Mouse (Mus musculus): ENCODE measurements around the gene Vegfd. TPM values are rescaled to one million over a fixed set of nuclear protein-coding genes. Genes with fewer than 3 reads are reported as not detected.

Gene Vegfd
- polyA plus RNA-seq, 1 experiment from 2014 or later, result 4.5 TPM

DNA sequence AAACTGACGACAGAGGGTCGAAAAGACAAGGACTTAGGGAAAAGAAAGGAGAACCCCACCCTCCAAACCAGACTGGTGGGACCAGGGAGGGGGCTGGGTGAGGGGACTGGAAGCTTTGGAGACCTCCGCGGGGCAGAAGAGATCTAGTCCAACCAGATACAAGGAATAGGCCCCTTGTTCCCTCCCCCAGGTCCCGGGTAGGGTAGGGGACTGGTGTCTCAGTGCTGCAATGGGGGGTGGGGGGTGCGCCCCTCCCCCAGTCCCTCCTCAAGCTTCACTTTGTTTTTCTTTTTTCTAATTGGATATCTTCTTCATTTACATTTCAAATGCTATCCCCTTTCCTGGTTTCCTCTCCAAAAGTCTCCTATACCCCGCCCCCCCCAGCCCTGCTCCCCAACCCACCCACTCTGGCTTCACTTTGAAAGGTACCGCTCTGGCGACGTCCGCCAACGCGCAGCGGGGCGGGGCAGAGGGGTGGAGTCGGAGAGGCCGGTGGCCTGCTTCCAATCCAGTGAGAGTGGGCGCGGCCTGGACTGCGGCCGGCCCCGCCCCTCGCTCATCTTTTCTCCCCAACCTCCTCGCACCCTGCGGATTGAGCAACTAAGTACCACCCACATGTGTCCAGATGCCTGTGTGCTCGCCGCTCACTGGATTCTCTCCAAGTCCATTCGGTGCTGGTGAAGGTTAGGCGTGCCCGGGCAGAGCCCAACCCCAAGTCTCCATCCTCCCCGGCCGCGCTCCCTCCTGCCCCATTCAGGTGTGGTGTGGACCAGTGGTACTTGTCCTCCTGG, 8.6 kb downstream of the Vegfd start:
- peak overlapping the region; percentile 35 for H3K4me3 ChIP-seq (replicated peaks)
- peaks cover 11% of the 10 kb centered on the region; the same call in 1 of the 2 replicates for H3K27me3 ChIP-seq

DNA sequence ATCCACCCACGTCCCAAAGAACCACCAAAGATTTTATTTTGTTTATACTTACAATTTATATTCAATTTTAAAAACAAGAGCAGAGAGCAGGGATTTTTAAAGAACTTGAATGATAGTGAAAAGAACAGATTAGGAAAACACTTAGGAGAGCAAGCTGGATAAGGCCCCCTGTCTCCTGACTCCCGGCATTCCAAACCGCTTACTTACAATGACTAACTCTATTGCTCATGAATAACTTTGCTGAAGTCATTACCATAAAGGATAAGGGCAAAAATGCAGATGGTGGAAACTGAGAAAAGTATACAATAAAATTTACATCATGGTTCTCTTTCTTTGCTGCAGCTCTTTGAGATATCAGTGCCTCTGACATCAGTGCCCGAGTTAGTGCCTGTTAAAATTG, 20.9 kb downstream of the Vegfd start:
- Histone ChIP-seq H3K4me3 (replicated peaks) (no peak overlapping the region), H3K27ac (no peak overlapping the region), H3K9me3 (no peaks in the 10 kb centered on the region), H3K36me3 (no peaks in the 10 kb centered on the region), H3K9ac (replicated peaks) (no peak overlapping the region), H3K4me1 (replicated peaks) (no peaks in the 10 kb centered on the region), H3K4me2 (no peak overlapping the region), H3K27me3 (peaks cover 6% of the 10 kb centered on the region; the same call in 1 of the 2 replicates)
- WGBS, result 81% methylated on average over 4 of the region's 4 CpGs
- no peak for ATAC-seq (ENCODE audit: insufficient number of reproducible peaks, insufficient read depth, low FRiP score, low TSS enrichment, low read depth)

More for the DNA sequence above, 8.6 kb downstream of the Vegfd start:
- peak; percentile 97 for ATAC-seq (ENCODE audit: insufficient number of reproducible peaks, insufficient read depth, low FRiP score, low TSS enrichment, low read depth)
- Histone ChIP-seq H3K9ac (replicated peaks) (no peak overlapping the region), H3K9me3 (no peaks in the 10 kb centered on the region), H3K27ac (no peak overlapping the region), H3K4me1 (replicated peaks) (no peaks in the 10 kb centered on the region), H3K4me2 (peak overlapping the region; percentile 59), H3K36me3 (no peaks in the 10 kb centered on the region)
- 23% methylated on average over 33 of the region's 33 CpGs for WGBS

DNA sequence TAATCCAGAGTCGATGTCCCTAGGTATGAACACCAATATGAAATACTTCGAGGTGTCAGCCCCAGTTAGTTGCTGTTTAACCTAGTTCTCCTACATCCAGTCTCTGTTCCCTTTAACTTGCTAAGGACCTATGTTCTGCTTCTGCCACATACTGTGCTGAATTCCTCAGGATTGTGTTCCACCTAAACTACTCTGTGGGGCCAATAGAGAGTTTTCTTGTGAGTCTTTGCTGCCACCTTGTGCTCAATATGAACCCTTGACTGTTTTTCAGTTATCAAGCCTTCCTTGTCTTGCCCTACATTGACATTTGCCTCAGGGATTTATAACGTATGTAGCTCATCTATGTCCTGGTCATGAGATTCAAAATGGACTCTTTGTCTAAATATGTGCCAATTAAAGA, 25.3 kb downstream of the Vegfd start:
- ATAC-seq (ENCODE audit: insufficient number of reproducible peaks, insufficient read depth, low FRiP score, low TSS enrichment, low read depth), result 0 out of 2 replicates have a peak, but pooled peaks have one; percentile 56

DNA sequence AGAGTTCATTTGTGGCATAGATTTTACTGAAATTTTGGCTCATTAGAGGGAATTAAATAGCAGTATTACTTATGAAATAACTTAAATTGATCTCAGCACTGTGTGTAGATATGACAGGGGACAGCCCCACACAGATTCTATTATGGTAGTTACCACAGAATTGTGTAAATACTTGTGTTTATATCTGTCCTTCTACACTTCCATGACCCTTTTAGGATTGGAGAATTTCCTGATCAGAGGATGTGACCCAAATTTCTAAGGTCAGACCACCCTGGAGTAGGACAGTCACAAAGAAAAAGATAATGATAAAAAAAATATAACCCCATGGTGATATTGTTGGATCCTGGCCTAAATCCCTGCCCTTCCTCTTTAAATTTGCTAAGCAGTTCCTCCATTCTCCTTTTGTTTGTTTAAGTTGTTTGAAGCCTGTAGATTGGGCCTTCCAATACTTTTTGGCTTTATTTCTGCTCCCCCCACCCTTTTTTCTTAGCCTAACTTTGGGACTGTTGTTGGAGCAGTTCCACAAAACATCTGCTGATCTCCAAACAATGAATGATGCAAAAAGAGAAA, 32.0 kb downstream of the Vegfd start:
- H3K9me3 ChIP-seq, result no peaks in the 10 kb centered on the region
- no peak for ATAC-seq (ENCODE audit: insufficient number of reproducible peaks, insufficient read depth, low FRiP score, low TSS enrichment, low read depth)
- no peak overlapping the region for H3K9ac ChIP-seq (replicated peaks)
- H3K4me2 ChIP-seq, result no peak overlapping the region
- no peak overlapping the region for H3K4me3 ChIP-seq (replicated peaks)
- peaks cover 15% of the 10 kb centered on the region for H3K27me3 ChIP-seq
- no peaks in the 10 kb centered on the region for H3K36me3 ChIP-seq
- H3K4me1 ChIP-seq (replicated peaks), result no peaks in the 10 kb centered on the region
- H3K27ac ChIP-seq, result no peak overlapping the region

More for the DNA sequence above, 25.3 kb downstream of the Vegfd start:
- no peak overlapping the region for H3K27ac ChIP-seq
- 63% methylated on average over 3 of the region's 3 CpGs for WGBS
- H3K9me3 ChIP-seq, result no peaks in the 10 kb centered on the region
- H3K36me3 ChIP-seq, result no peaks in the 10 kb centered on the region
- no peak overlapping the region for H3K4me2 ChIP-seq
- no peak overlapping the region for H3K9ac ChIP-seq (replicated peaks)
- no peak overlapping the region for H3K4me3 ChIP-seq (replicated peaks)
- peaks cover 3% of the 10 kb centered on the region; the same call in 1 of the 2 replicates for H3K27me3 ChIP-seq
- H3K4me1 ChIP-seq (replicated peaks), result no peaks in the 10 kb centered on the region

DNA sequence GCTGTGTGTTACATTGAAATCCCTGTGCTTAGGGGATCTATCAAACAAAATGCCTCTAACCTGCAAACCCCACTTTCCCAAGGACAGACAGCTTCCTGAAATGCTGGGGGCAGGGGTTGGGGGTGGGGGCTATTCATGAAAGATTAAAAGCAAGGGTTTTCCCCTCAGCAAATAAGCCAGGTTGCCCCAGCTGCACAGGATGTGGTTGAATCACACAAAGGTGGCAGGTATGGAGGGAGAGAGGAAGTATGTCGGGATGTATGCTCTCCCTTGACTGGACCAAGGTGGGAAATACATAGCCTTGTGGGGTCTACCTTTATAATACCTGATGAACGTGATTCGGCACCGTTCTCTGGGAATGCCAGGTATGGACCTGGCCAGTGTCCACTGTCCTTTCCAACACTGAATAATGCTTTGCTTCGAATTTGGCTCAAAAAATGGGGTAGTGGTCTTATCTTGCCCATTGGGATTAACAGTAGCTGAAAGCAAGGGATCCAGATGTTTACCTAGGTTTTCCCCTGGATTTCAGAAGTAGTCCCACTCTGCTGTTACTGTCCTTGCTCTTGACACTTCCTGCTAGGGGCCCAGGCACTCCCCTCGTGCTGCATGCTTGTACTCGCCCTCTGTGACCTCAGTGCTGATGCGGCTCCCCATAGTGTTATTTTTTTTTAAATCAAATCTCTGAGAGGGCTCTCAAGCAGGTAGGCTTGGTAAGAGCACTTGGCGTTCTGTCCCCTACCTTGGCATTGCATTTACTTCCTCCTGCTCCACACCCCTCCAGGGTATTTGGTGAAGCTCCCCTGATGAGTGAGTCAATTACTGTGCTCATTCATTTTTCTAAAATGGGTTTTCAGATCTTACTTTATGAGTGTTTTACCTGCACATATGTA, 33.2 kb downstream of the Vegfd start:
- no peak for ATAC-seq (ENCODE audit: insufficient number of reproducible peaks, insufficient read depth, low FRiP score, low TSS enrichment, low read depth)
- Histone ChIP-seq H3K4me3 (replicated peaks) (no peak overlapping the region), H3K27me3 (peaks cover 15% of the 10 kb centered on the region), H3K36me3 (no peaks in the 10 kb centered on the region), H3K27ac (no peak overlapping the region), H3K4me2 (no peak overlapping the region), H3K9me3 (no peaks in the 10 kb centered on the region), H3K4me1 (replicated peaks) (no peaks in the 10 kb centered on the region), H3K9ac (replicated peaks) (no peak overlapping the region)
- WGBS, result 76% methylated on average over 9 of the region's 9 CpGs

DNA sequence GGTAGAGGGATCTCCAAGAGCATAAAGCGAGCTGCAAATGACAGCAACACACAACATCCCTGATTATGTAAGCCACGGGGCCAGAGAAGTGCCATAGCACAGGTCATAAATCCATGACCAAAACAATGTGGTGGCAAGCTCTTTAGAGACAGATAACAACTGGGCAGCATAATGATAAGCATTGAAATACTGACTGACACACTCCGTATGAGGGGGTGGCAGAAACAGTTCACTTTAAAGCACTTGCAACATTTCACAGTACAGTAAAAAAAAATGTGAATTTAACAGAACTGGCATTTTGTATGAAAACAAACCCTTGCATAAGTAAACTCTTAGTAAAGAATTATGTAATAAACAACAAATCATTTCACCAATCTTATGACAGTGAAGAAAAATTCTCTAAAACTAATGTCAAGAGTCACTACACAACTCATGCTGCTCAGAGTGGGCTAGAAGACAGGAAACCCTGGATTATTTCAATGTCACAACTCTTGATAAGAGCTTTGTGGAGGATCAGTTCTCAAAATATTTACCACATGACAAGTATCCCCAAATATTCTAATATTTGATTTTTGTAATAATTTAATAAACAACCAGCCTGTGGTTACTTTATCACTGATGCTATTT, 35.2 kb downstream of the Vegfd start:
- Histone ChIP-seq H3K4me3 (replicated peaks) (no peak overlapping the region), H3K9ac (replicated peaks) (no peak overlapping the region), H3K36me3 (no peaks in the 10 kb centered on the region), H3K27ac (no peak overlapping the region), H3K9me3 (no peaks in the 10 kb centered on the region), H3K4me2 (no peak overlapping the region), H3K27me3 (peaks cover 20% of the 10 kb centered on the region), H3K4me1 (replicated peaks) (no peaks in the 10 kb centered on the region)
- WGBS, result 84% methylated on average over 3 of the region's 3 CpGs
- no peak for ATAC-seq (ENCODE audit: insufficient number of reproducible peaks, insufficient read depth, low FRiP score, low TSS enrichment, low read depth)

GRCm38 (mm10) chrX:164410562-164410961, 37.4 kb downstream of the Vegfd start:
- ATAC-seq (ENCODE audit: insufficient number of reproducible peaks, insufficient read depth, low FRiP score, low TSS enrichment, low read depth), result no peak
- peaks cover 28% of the 10 kb centered on the region for H3K27me3 ChIP-seq
- H3K4me3 ChIP-seq (replicated peaks), result no peak overlapping the region
- H3K9me3 ChIP-seq, result no peaks in the 10 kb centered on the region
- no peak overlapping the region for H3K4me2 ChIP-seq
- WGBS, result 83% methylated on average over 1 of the region's 1 CpGs
- no peak overlapping the region for H3K27ac ChIP-seq
- no peaks in the 10 kb centered on the region for H3K4me1 ChIP-seq (replicated peaks)
- no peaks in the 10 kb centered on the region for H3K36me3 ChIP-seq
- no peak overlapping the region for H3K9ac ChIP-seq (replicated peaks)

DNA sequence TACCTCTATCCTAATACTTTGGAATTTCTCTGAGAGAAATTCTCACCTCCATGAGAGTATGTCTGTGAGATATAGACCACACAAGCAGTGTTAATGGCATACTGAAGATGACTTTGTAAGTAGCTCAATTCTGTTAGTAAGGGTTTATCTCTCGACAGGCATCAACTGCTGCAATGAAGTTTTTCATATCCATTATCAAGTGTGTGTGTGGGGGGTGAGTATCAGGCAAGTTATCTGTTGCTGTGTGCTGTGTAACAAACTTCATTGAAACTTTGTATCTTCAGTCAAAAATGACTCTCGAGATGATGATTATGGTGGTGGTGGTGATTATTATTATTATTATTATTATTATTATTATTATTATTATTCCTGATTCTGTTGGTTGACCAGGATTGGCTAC, 43.6 kb downstream of the Vegfd start:
- Histone ChIP-seq H3K36me3 (no peaks in the 10 kb centered on the region), H3K4me3 (replicated peaks) (no peak overlapping the region), H3K4me2 (no peak overlapping the region), H3K4me1 (replicated peaks) (peaks cover 7% of the 10 kb centered on the region), H3K27ac (no peak overlapping the region), H3K9me3 (no peaks in the 10 kb centered on the region), H3K27me3 (peaks cover 27% of the 10 kb centered on the region), H3K9ac (replicated peaks) (no peak overlapping the region)
- ATAC-seq (ENCODE audit: insufficient number of reproducible peaks, insufficient read depth, low FRiP score, low TSS enrichment, low read depth), result no peak
- WGBS, result 89% methylated on average over 2 of the region's 2 CpGs

GRCm38 (mm10) chrX:164418008-164418407, 44.8 kb downstream of the Vegfd start:
- no peaks in the 10 kb centered on the region for H3K9me3 ChIP-seq
- H3K9ac ChIP-seq (replicated peaks), result no peak overlapping the region
- peaks cover 7% of the 10 kb centered on the region for H3K4me1 ChIP-seq (replicated peaks)
- H3K4me3 ChIP-seq (replicated peaks), result no peak overlapping the region
- no peak overlapping the region for H3K27ac ChIP-seq
- no peak overlapping the region for H3K4me2 ChIP-seq
- H3K36me3 ChIP-seq, result 0 out of 2 replicates have a peak, but pooled peaks cover 6% of the 10 kb centered on the region
- no peak for ATAC-seq (ENCODE audit: insufficient number of reproducible peaks, insufficient read depth, low FRiP score, low TSS enrichment, low read depth)
- H3K27me3 ChIP-seq, result peaks cover 28% of the 10 kb centered on the region

- peak within 1 kb of the TSS; percentile 65 for H3K9ac ChIP-seq (replicated peaks)
- peaks cover 15% of the 10 kb centered on the region; the same call in 1 of the 2 replicates for H3K36me3 ChIP-seq
- peak within 1 kb of the TSS; percentile 53; the same call in 1 of the 2 replicates for H3K27ac ChIP-seq
- ATAC-seq (ENCODE audit: insufficient number of reproducible peaks, insufficient read depth, low FRiP score, low TSS enrichment, low read depth), result peak; percentile 100
- no peaks in the 10 kb centered on the region for H3K9me3 ChIP-seq
- WGBS, result 15% methylated on average over 40 of the region's 40 CpGs
- H3K4me2 ChIP-seq, result peak within 1 kb of the TSS; percentile 57
- H3K4me1 ChIP-seq (replicated peaks), result peaks cover 7% of the 10 kb centered on the region
- peak within 1 kb of the TSS; percentile 54 for H3K4me3 ChIP-seq (replicated peaks)
- H3K27me3 ChIP-seq, result peaks cover 26% of the 10 kb centered on the region
Observed at GRCm38 (mm10) chrX:164419471-164419939, 46.3 kb downstream of the Vegfd start, which contains the start of gene Piga. Piga (plus strand) TSS chrX:164419787.

Measured in limb, embryonic 12.5 days (tissue).